Mouse (Mus musculus) heart, postnatal 0 days (tissue): ENCODE data around the gene H2al1d. TPM values are rescaled to one million over a fixed set of nuclear protein-coding genes. Genes with fewer than 3 reads are reported as not detected.
"Not testable (repeated sequence)": the region's sequence is repeated elsewhere in the genome, so short reads cannot be mapped to it uniquely, and the experiment has no call there.

ENCODE experiments used
- ATAC-seq: fragments of 200-750 bp; cut with Nextera tagmentation; 2 replicates; pipeline ENCODE4 v1.8.0; 2017; ENCODE audit warnings: low read depth, moderate number of reproducible peaks, moderate library complexity; ENCODE audit not compliant: insufficient read depth
- DNase-seq: peaks from one replicate; pipeline ENCODE4 v3.0.0-alpha.2; 2016; ENCODE audit warnings: low spot score
- H3K27ac ChIP-seq: fragments of 300-500 bp; sonication (generic); 2 replicates; pipeline ENCODE4 v1.5.1; 2014; ENCODE audit warnings: low read depth, mild to moderate bottlenecking
- H3K27me3 ChIP-seq: fragments of 300-500 bp; sonication (generic); 2 replicates; pipeline ENCODE4 v1.6.1; 2014; ENCODE audit warnings: low read length, mixed read lengths; ENCODE audit not compliant: control insufficient read depth, insufficient read depth
- H3K36me3 ChIP-seq: fragments of 300-500 bp; sonication (generic); replicated peaks from 2 replicates; pipeline ENCODE4 v1.6.1; 2014; ENCODE audit warnings: low read length, mixed read lengths; ENCODE audit not compliant: control insufficient read depth, insufficient read depth
- H3K4me1 ChIP-seq: fragments of 300-500 bp; sonication (generic); 2 replicates; pipeline ENCODE4 v1.6.1; 2014; ENCODE audit warnings: antibody characterized with exemption; ENCODE audit not compliant: control insufficient read depth, insufficient read depth
- H3K4me2 ChIP-seq: fragments of 300-500 bp; sonication (generic); 2 replicates; pipeline ENCODE4 v1.6.1; 2014; ENCODE audit warnings: low read depth, mild to moderate bottlenecking, low read length, moderate library complexity
- H3K4me3 ChIP-seq: fragments of 300-500 bp; sonication (generic); 2 replicates; pipeline ENCODE4 v1.5.1; 2014; ENCODE audit warnings: low read depth, low read length
- H3K9ac ChIP-seq: fragments of 300-500 bp; sonication (generic); replicated peaks from 2 replicates; pipeline ENCODE4 v1.6.1; 2014; ENCODE audit warnings: low read depth, low read length, mixed read lengths
- H3K9me3 ChIP-seq: fragments of 300-500 bp; sonication (generic); replicated peaks from 2 replicates; pipeline ENCODE4 v1.6.1; 2016; ENCODE audit warnings: low read length; ENCODE audit not compliant: control insufficient read depth
- CTCF ChIP-seq: IDR thresholded peaks from 2 replicates; pipeline ENCODE4 v1.5.1; 2016; ENCODE audit warnings: antibody characterized with exemption, control low read depth, low read depth
- EP300 ChIP-seq: IDR thresholded peaks from 2 replicates; pipeline ENCODE4 v1.6.1; 2016; ENCODE audit warnings: antibody characterized with exemption, low read depth
- WGBS: fragments of 180-500 bp; shearing (Covaris S2); extraction: QIAGEN DNeasy Blood & Tissue Kit; methylation state at CpG from one replicate; pipeline ENCODE4 v1.1.7; 2014; 5-methylcytosine and 5-hydroxymethylcytosine counted together
- polyA plus RNA-seq: library from polyadenylated mRNA; unstranded; fragments of >200 nt; fragmentation: Nextera tagmentation; extraction: Ambion mirVana; gene quantifications from 2 replicates; pipeline ENCODE4 v1.2.1, GENCODE M21; 2015
- total RNA-seq: library from RNA; depleted of rRNA; stranded (reverse); fragments of >200 nt; gene quantifications from 2 replicates; pipeline ENCODE4 v1.2.3, GENCODE M21; 2014; ENCODE audit warnings: low replicate concordance; rRNA removed

The H2al1d gene
- total and polyA plus RNA-seq, 2 experiments from 2014 or later: not detected

DNA sequence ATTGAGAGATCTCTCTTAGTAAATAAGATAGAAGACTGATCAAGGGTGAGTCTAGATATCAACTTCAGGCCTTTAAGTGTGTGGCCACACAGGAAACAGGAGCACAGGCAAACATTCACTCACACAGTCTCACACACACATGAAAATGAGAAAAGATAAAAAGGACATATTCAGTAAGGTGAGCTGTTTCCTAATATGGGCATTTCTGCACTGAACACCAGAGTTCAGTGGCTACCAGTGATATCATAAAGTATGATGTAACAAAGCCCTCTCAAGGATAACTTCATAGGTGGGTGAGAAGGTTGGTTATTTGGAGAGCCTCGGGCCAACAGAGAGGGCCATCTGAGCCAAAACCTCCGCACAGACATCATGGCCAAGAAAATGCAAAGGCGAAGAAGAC is 9.3 kb downstream of the H2al1d start, which contains the start of gene H2al1g:
Gene H2al1g, plus strand, starts transcription at position 301 of the 400 bp plus-strand sequence.
- not testable (repeated sequence) for H3K9ac ChIP-seq, ATAC-seq, H3K4me3 ChIP-seq, H3K27me3 ChIP-seq, DNase-seq, H3K27ac ChIP-seq, H3K36me3 ChIP-seq, H3K4me1 ChIP-seq, H3K9me3 ChIP-seq, H3K4me2 ChIP-seq
- WGBS: no CpG with 5 or more reads among the region's 3 CpGs

GRCm38 (mm10) chrX:11321192-11321591 is 12.6 kb downstream of the H2al1d start, which contains the start of gene H2al1h:
TSS of gene H2al1h (plus strand) at chrX:11321492.
- WGBS: no CpG with 5 or more reads among the region's 6 CpGs
- DNase-seq, ATAC-seq, H3K9ac ChIP-seq, H3K4me3 ChIP-seq, H3K27ac ChIP-seq, H3K4me2 ChIP-seq, H3K27me3 ChIP-seq, H3K4me1 ChIP-seq, H3K36me3 ChIP-seq, H3K9me3 ChIP-seq: not testable (repeated sequence)

DNA sequence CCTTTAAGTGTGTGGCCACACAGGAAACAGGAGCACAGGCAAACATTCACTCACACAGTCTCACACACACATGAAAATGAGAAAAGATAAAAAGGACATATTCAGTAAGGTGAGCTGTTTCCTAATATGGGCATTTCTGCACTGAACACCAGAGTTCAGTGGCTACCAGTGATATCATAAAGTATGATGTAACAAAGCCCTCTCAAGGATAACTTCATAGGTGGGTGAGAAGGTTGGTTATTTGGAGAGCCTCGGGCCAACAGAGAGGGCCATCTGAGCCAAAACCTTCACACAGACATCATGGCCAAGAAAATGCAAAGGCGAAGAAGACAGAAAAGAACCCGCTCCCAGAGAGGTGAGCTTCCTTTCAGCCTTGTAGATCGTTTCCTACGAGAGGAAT is 15.7 kb downstream of the H2al1d start, which contains the start of gene H2al1i:
Gene H2al1i, plus strand, starts transcription at position 301 of the 400 bp plus-strand sequence.
- not testable (repeated sequence) for H3K9me3 ChIP-seq, H3K36me3 ChIP-seq, H3K4me3 ChIP-seq, ATAC-seq, H3K4me1 ChIP-seq, DNase-seq, H3K9ac ChIP-seq, H3K27ac ChIP-seq, H3K27me3 ChIP-seq, H3K4me2 ChIP-seq
- WGBS: 76% methylated on average over 3 of the region's 5 CpGs

DNA sequence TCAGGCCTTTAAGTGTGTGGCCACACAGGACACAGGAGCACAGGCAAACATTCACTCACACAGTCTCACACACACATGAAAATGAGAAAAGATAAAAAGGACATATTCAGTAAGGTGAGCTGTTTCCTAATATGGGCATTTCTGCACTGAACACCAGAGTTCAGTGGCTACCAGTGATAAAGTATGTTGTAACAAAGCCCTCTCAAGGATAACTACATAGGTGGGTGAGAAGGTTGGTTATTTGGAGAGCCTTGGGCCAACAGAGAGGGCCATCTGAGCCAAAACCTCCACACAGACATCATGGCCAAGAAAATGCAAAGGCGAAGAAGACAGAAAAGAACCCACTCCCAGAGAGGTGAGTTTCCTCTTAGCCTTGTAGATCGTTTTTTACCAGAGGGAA is 18.9 kb downstream of the H2al1d start, which contains the start of gene H2al1j:
Gene H2al1j, plus strand, starts transcription at position 301 of the 400 bp plus-strand sequence.
- not testable (repeated sequence) for H3K36me3 ChIP-seq, DNase-seq, H3K4me2 ChIP-seq, H3K4me3 ChIP-seq, H3K4me1 ChIP-seq, H3K27me3 ChIP-seq, ATAC-seq, H3K9ac ChIP-seq, H3K27ac ChIP-seq, H3K9me3 ChIP-seq
- 86% methylated on average over 2 of the region's 2 CpGs for WGBS

GRCm38 (mm10) chrX:11345762-11346161 is 37.1 kb downstream of the H2al1d start:
- no peak for ATAC-seq

GRCm38 (mm10) chrX:11346756-11347155 is 38.1 kb downstream of the H2al1d start:
- ATAC-seq: no peak
- WGBS: 85% methylated on average over 3 of the region's 3 CpGs
- no peak overlapping the region for H3K9ac ChIP-seq

More at GRCm38 (mm10) chrX:11345762-11346161, 37.1 kb downstream of the H2al1d start:
- WGBS: 57% methylated on average over 9 of the region's 9 CpGs
- Histone ChIP-seq H3K9ac (no peak overlapping the region), H3K4me1 (no peaks in the 10 kb centered on the region), H3K4me3 (no peak overlapping the region), H3K36me3 (no peaks in the 10 kb centered on the region), H3K9me3 (no peaks in the 10 kb centered on the region), H3K27me3 (no peaks in the 10 kb centered on the region), H3K27ac (no peak overlapping the region), H3K4me2 (no peak overlapping the region)
- no peak for DNase-seq
- no peak for TF ChIP-seq CTCF
- no peak for TF ChIP-seq EP300

More at GRCm38 (mm10) chrX:11346756-11347155, 38.1 kb downstream of the H2al1d start:
- Histone ChIP-seq H3K9me3 (no peaks in the 10 kb centered on the region), H3K36me3 (no peaks in the 10 kb centered on the region), H3K4me1 (no peaks in the 10 kb centered on the region), H3K4me2 (no peak overlapping the region), H3K27ac (no peak overlapping the region), H3K27me3 (no peaks in the 10 kb centered on the region), H3K4me3 (no peak overlapping the region)
- TF ChIP-seq CTCF: no peak
- TF ChIP-seq EP300: no peak
- no peak for DNase-seq

Other genes with a start within 250 kb of the H2al1d start
- gene H2al1a, start 9.6 kb upstream of the H2al1d start, total RNA-seq: not detected in 2 replicates
- not detected in 2 replicates for gene H2al1a, start 9.6 kb upstream of the H2al1d start, polyA plus RNA-seq
- not detected in 2 replicates for gene H2al1b, start 6.4 kb upstream of the H2al1d start, total RNA-seq
- not detected in 2 replicates for gene H2al1b, start 6.4 kb upstream of the H2al1d start, polyA plus RNA-seq
- gene H2al1c, start 3.2 kb upstream of the H2al1d start, total RNA-seq: not detected in 2 replicates
- not detected in 2 replicates for gene H2al1c, start 3.2 kb upstream of the H2al1d start, polyA plus RNA-seq
- not detected in 2 replicates for gene H2al1e, start 3.1 kb downstream of the H2al1d start, total RNA-seq
- gene H2al1e, start 3.1 kb downstream of the H2al1d start, polyA plus RNA-seq: not detected in 2 replicates
- not detected in 2 replicates for gene H2al1f, start 6.3 kb downstream of the H2al1d start, total RNA-seq
- gene H2al1f, start 6.3 kb downstream of the H2al1d start, polyA plus RNA-seq: not detected in 2 replicates
- not detected in 2 replicates for gene H2al1g, start 9.4 kb downstream of the H2al1d start, total RNA-seq
- gene H2al1g, start 9.4 kb downstream of the H2al1d start, polyA plus RNA-seq: not detected in 2 replicates
- not detected in 2 replicates for gene H2al1h, start 12.7 kb downstream of the H2al1d start, total RNA-seq
- gene H2al1h, start 12.7 kb downstream of the H2al1d start, polyA plus RNA-seq: not detected in 2 replicates
- gene H2al1i, start 15.8 kb downstream of the H2al1d start, total RNA-seq: not detected in 2 replicates
- gene H2al1i, start 15.8 kb downstream of the H2al1d start, polyA plus RNA-seq: not detected in 2 replicates
- gene H2al1j, start 19.0 kb downstream of the H2al1d start, total RNA-seq: not detected in 2 replicates
- gene H2al1j, start 19.0 kb downstream of the H2al1d start, polyA plus RNA-seq: not detected in 2 replicates